Mouse (Mus musculus): Measurements from ENCODE around the gene Slc38a10. TPM values are rescaled to one million over a fixed set of nuclear protein-coding genes. Genes with fewer than 3 reads are reported as not detected.

Gene Slc38a10
- polyA plus RNA-seq, 1 experiment from 2014 or later, result 94.5 TPM

DNA sequence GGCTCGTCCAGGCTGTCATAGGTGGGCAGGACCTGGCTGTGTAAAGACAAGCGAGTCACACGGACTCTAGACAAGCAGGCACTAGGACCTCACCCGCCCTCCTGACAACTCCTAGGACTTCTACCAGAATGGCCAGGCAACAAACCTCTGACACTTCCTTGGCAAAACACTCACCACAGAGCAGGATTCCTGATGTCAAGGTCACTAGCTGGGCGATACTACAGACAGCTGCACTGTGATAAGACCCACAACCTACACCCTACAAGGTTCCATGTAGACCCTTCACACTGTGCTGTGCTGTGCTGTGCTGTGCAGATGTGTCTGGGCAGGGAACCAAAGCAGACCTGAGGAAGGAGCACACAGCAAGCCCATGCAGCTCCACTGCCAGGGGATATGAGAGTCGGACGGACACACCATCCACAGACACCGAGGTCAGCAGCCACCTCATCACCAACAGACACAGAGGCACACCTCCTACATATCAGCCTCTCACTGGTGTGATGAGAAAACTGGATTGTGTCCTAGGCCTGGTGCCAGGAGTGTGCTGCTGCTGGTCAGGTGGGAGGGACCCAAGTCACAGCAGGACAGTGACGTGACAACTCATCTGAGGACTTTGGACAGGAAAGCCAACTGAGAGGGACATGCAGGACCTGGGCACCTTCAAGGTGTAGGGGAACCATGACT is 16.2 kb downstream of the Slc38a10 start:
- no peak overlapping the region for H3K4me2 ChIP-seq (replicated peaks)
- no peak overlapping the region for H3K9ac ChIP-seq
- ATAC-seq (ENCODE audit: low FRiP score, low read depth), result no peak
- WGBS, result 92% methylated on average over 9 of the region's 9 CpGs
- no peak overlapping the region for H3K4me3 ChIP-seq
- no peaks in the 10 kb centered on the region for H3K27me3 ChIP-seq
- no peaks in the 10 kb centered on the region for H3K9me3 ChIP-seq
- peaks cover 12% of the 10 kb centered on the region for H3K4me1 ChIP-seq
- no peak overlapping the region for H3K27ac ChIP-seq
- H3K36me3 ChIP-seq, result peaks cover 85% of the 10 kb centered on the region

DNA sequence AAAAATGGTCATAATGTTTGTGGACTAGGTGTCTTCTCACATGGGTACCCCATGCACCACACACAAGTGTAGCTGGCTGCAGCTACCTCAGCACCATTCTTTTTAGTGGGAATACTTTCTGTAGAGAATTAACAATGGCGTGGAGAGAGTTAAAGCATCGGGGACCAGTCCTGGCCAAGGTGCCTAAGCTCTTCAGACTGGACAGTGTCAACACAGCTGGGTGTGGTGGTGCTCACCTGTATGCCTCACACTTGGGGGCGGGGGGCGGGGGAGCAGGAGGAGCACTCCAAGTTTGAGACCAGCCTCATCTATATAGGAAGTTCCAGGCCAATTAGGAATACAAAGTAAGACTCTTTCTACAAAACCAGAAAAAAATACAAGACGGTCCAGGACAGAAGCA is 17.0 kb downstream of the Slc38a10 start:
- Histone ChIP-seq H3K9me3 (no peaks in the 10 kb centered on the region), H3K4me2 (replicated peaks) (no peak overlapping the region), H3K4me1 (peaks cover 12% of the 10 kb centered on the region), H3K36me3 (peaks cover 84% of the 10 kb centered on the region), H3K9ac (no peak overlapping the region), H3K27me3 (no peaks in the 10 kb centered on the region), H3K27ac (no peak overlapping the region), H3K4me3 (no peak overlapping the region)
- 96% methylated on average over 5 of the region's 5 CpGs for WGBS
- ATAC-seq (ENCODE audit: low FRiP score, low read depth), result no peak

DNA sequence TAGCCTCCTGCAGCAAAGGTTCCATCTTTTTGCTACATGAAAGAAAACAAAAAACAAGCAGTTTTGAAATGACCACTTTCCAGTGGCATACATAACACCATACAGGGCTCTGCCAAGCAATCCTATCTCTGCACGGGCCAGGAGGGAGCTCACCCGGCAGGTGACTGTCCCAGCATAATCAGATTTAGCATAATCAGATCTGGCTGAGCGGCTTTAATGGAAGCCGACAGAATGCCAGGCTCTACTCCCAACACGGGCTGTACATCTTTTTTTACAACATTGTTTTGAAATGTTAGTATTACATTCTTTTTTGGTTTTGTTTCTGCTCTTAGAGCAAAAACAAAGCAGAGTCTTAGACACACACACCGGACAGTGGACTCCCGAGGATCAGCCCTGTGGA is 21.9 kb downstream of the Slc38a10 start:
- Histone ChIP-seq H3K27me3 (no peaks in the 10 kb centered on the region), H3K9ac (no peak overlapping the region), H3K27ac (no peak overlapping the region), H3K36me3 (peaks cover 86% of the 10 kb centered on the region), H3K4me2 (replicated peaks) (no peak overlapping the region), H3K9me3 (no peaks in the 10 kb centered on the region), H3K4me1 (no peaks in the 10 kb centered on the region), H3K4me3 (no peak overlapping the region)
- no peak for ATAC-seq (ENCODE audit: low FRiP score, low read depth)
- 88% methylated on average over 7 of the region's 7 CpGs for WGBS

DNA sequence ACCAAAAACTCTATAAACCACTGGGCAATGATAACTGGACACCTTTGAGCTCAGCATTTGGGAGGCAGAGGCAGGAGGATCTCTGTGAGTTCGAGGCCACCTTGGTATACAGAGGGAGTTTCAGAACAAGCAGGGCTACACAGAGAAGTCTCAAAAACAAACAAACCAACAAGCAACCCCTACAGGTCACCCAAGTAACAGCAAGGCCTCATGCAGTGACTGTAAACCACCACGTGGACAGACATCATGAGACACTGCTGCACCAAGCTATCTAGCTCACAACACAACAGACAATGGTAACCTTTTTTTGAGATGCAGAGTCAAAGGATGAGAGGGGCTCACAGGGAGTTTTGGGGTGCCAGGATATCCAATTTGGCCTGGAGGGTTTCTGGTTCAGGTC is 24.3 kb downstream of the Slc38a10 start:
- Histone ChIP-seq H3K4me2 (replicated peaks) (no peak overlapping the region), H3K27me3 (no peaks in the 10 kb centered on the region), H3K9ac (no peak overlapping the region), H3K36me3 (peaks cover 82% of the 10 kb centered on the region), H3K27ac (no peak overlapping the region), H3K9me3 (no peaks in the 10 kb centered on the region), H3K4me1 (no peaks in the 10 kb centered on the region), H3K4me3 (no peak overlapping the region)
- ATAC-seq (ENCODE audit: low FRiP score, low read depth), result no peak
- WGBS, result 82% methylated on average over 2 of the region's 2 CpGs

DNA sequence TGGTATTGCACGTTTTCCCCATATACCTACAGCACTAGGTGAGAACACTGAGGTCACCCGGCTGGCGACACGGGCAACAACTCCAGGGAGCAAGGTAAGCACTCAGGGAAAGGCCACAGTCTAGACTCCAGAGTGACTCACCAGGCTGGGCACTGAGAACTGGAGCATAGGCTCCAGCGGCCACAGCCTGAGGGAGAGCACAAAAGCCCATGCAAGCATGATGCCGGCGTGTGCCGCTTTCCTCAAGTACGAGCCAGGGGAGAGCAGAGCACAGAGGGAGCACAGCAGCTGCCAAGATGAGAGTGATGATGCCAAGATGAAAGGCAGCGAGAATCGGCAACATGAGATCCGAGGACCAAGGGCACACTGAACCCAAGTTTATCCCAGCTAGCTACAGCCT is 29.0 kb downstream of the Slc38a10 start:
- no peak overlapping the region for H3K4me3 ChIP-seq
- ATAC-seq (ENCODE audit: low FRiP score, low read depth), result no peak
- H3K4me1 ChIP-seq, result peaks cover 10% of the 10 kb centered on the region
- no peaks in the 10 kb centered on the region for H3K9me3 ChIP-seq
- no peaks in the 10 kb centered on the region for H3K27me3 ChIP-seq
- no peak overlapping the region for H3K27ac ChIP-seq
- H3K36me3 ChIP-seq, result peaks cover 60% of the 10 kb centered on the region
- no peak overlapping the region for H3K9ac ChIP-seq
- WGBS, result 84% methylated on average over 12 of the region's 12 CpGs
- no peak overlapping the region for H3K4me2 ChIP-seq (replicated peaks)

DNA sequence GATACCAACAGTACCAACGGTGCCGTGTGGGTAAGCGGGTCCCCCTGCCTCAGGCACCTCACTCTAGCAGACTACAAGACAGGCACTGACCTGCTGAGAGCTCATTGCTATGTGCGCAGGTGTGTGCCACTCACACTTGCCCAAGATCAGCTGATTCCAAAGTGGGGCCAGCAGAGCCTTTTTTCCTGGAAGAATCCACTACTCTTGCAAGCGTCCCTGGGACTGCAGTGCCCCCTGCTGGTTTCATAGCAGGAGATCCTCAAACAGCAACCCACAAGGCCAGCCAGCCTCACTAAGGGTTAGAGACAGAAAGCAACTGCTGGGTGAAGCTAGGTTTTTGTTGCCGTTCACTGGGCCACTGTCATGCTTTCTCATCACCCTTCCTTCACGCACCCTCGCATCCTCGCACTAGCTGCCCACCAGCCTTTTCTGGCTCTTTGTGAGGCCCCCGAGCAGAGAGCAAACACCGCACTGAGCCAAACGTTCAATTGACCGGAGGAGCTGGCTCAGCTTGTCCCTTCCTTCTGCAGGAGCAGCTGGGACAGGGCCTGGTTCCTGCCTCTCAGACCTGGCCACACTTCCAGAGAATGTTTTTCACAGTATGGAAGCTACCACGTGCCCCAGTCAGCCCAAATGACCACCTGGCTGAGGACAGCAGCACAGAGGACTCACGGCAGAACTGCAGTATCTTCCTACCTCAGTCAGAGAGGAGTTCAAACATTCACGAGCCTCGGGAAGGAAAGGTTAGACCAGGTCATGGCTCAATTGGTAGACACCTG is 30.3 kb downstream of the Slc38a10 start:
- Histone ChIP-seq H3K27me3 (no peaks in the 10 kb centered on the region), H3K4me2 (replicated peaks) (no peak overlapping the region), H3K4me3 (no peak overlapping the region), H3K9ac (peak overlapping the region; percentile 39; the same call in 1 of the 2 replicates), H3K36me3 (peaks cover 63% of the 10 kb centered on the region), H3K9me3 (no peaks in the 10 kb centered on the region), H3K27ac (no peak overlapping the region), H3K4me1 (peaks cover 10% of the 10 kb centered on the region)
- no peak for ATAC-seq (ENCODE audit: low FRiP score, low read depth)
- 80% methylated on average over 17 of the region's 17 CpGs for WGBS

DNA sequence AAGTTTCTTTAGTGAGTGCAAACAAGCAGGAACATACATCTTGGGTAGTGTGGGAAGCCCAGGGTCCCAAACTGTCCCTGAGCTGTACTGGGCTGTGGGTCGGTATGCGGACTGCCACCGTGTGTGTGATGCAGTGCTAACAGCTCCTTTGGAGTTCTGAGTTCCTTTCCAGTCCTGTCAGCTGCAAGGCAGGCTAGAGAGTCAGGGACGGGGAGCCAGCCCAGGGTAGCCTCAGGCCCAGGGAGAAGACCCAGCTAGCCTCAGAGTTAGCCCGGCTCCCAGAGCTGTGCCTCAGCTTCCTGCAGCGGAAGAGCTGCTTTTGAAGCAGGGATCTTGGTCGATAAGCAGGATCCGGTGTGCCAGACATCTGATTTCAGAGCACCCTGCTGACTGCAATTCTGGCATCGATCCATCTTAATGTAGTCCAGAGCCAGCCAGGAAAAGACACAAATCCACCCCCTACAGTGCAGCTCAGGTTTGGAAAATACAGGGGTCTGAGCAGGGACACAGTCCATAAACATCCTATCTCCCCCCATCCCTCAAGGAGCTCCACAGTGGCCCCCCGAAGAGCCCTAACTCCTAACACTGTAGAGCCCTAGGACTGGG is 31.1 kb downstream of the Slc38a10 start:
- 50% methylated on average over 10 of the region's 10 CpGs for WGBS
- Histone ChIP-seq H3K27ac (no peak overlapping the region), H3K27me3 (no peaks in the 10 kb centered on the region), H3K36me3 (peaks cover 67% of the 10 kb centered on the region), H3K9ac (peak overlapping the region; percentile 39; the same call in 1 of the 2 replicates), H3K4me2 (replicated peaks) (no peak overlapping the region), H3K4me3 (no peak overlapping the region), H3K4me1 (peaks cover 15% of the 10 kb centered on the region), H3K9me3 (no peaks in the 10 kb centered on the region)
- ATAC-seq (ENCODE audit: low FRiP score, low read depth), result no peak

DNA sequence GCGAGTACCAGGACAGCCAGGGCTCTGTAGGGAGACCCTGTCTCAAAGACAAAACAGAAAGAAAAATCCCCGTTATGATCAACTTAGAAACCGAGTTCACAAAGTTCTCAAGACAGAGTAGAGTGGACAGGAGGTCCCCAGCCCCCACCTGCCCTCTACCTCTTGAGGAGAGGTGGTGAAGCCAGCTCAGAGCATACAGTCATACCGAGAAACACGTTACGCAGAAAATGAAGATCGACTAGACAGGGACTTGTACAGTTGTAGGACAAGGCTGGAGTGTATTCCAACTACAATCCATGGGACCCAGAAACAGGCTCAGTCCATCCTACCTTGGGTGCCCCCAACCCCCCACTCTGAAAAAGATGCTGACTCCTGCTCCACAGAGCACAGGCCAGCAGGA is 32.0 kb downstream of the Slc38a10 start:
- peaks cover 67% of the 10 kb centered on the region for H3K36me3 ChIP-seq
- no peak for ATAC-seq (ENCODE audit: low FRiP score, low read depth)
- 93% methylated on average over 7 of the region's 7 CpGs for WGBS

DNA sequence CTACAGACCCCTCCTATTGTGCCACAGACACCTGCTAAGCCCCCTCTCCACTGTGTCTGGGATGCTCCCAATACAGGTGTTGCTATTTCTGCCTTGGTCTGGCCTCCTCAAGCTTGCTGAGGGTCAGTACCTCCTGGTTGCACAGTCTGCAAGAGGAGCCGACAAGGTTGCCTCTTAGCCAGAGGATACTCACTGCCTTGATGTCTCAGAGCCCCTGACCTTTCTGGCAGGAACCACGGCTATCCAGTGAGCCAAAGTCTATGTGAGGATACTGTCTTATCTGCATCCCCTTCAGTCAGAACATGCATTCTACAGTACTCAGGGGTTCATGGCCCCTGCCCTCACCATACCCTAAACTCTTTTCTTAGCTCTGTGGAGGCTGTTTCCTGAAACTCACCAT is 33.5 kb downstream of the Slc38a10 start:
- no peak for ATAC-seq (ENCODE audit: low FRiP score, low read depth)
- no peak overlapping the region for H3K9ac ChIP-seq
- H3K27me3 ChIP-seq, result peaks cover 4% of the 10 kb centered on the region; the same call in 1 of the 2 replicates
- H3K4me1 ChIP-seq, result peaks cover 23% of the 10 kb centered on the region
- H3K36me3 ChIP-seq, result peaks cover 62% of the 10 kb centered on the region
- WGBS, result 86% methylated on average over 2 of the region's 2 CpGs
- H3K27ac ChIP-seq, result no peak overlapping the region
- H3K4me3 ChIP-seq, result no peak overlapping the region
- no peak overlapping the region for H3K4me2 ChIP-seq (replicated peaks)
- no peaks in the 10 kb centered on the region for H3K9me3 ChIP-seq

More for the DNA sequence above, 32.0 kb downstream of the Slc38a10 start:
- no peaks in the 10 kb centered on the region for H3K27me3 ChIP-seq
- peaks cover 23% of the 10 kb centered on the region for H3K4me1 ChIP-seq
- H3K9ac ChIP-seq, result no peak overlapping the region
- no peaks in the 10 kb centered on the region for H3K9me3 ChIP-seq
- no peak overlapping the region for H3K4me3 ChIP-seq
- no peak overlapping the region for H3K4me2 ChIP-seq (replicated peaks)
- H3K27ac ChIP-seq, result no peak overlapping the region

DNA sequence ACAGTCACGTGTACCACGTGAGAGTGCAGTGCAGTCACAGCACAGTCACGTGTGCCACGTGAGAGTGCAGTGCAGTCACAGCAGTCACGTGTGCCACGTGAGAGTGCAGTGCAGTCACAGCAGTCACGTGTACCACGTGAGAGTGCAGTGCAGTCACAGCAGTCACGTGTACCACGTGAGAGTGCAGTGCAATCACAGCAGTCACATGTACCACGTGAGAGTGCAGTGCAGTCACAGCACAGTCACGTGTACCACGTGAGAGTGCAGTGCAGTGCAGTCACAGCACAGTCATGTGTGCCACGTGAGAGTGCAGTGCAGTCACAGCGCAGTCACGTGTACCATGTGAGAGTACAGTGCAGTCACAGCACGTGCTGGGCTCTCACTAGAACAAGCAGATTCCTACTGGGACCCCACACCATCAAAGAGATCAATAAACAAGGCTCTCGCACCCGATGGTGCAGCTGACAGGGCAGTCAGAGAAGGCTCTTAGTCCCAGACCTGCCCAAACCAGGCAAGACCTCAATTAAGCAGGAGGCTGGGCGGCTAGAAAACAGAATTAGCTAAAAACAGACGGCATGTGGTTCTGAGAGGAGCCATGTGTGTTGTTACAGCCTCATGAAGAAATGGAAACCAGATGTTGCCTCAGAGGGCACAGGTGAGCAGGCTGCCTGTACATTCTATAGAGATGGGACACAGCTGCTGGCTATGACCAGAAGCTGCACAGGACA is 36.5 kb downstream of the Slc38a10 start:
- H3K9ac ChIP-seq, result no peak overlapping the region
- 55% methylated on average over 21 of the region's 21 CpGs for WGBS
- no peak overlapping the region for H3K4me3 ChIP-seq
- peaks cover 24% of the 10 kb centered on the region for H3K4me1 ChIP-seq
- 0 out of 2 replicates have a peak overlapping the region, but pooled peaks have one; percentile 34 for H3K27ac ChIP-seq
- peak; percentile 70 for ATAC-seq (ENCODE audit: low FRiP score, low read depth)
- H3K27me3 ChIP-seq, result peaks cover 4% of the 10 kb centered on the region; the same call in 1 of the 2 replicates
- H3K4me2 ChIP-seq (replicated peaks), result 0 out of 2 replicates have a peak overlapping the region, but pooled peaks have one; percentile 9
- peaks cover 71% of the 10 kb centered on the region for H3K36me3 ChIP-seq
- H3K9me3 ChIP-seq, result no peaks in the 10 kb centered on the region

DNA sequence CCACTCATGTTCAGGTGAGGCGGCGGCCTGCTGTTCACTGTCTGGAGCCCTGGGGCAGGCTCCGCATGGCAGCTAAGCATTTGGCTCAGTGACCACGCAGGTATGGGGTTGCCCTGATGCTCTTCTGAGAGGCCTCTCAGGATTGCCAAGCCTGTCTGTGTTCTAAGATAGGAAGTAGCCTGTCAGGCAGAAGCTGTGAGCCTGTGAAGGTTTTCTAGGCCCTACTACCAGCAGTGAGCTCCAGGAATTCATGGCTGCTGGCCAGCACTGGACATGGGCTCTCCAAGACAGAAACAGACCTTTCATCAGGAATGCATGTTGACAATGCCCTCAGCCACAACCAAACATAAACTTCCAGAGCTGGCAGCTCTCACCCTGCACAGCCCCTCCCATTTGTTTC is 39.0 kb downstream of the Slc38a10 start:
- no peak overlapping the region for H3K27ac ChIP-seq
- H3K4me3 ChIP-seq, result no peak overlapping the region
- H3K27me3 ChIP-seq, result peaks cover 4% of the 10 kb centered on the region; the same call in 1 of the 2 replicates
- 91% methylated on average over 4 of the region's 4 CpGs for WGBS
- H3K4me2 ChIP-seq (replicated peaks), result no peak overlapping the region
- no peak overlapping the region for H3K9ac ChIP-seq
- H3K9me3 ChIP-seq, result no peaks in the 10 kb centered on the region
- H3K4me1 ChIP-seq, result peaks cover 36% of the 10 kb centered on the region
- H3K36me3 ChIP-seq, result peaks cover 63% of the 10 kb centered on the region
- no peak for ATAC-seq (ENCODE audit: low FRiP score, low read depth)

DNA sequence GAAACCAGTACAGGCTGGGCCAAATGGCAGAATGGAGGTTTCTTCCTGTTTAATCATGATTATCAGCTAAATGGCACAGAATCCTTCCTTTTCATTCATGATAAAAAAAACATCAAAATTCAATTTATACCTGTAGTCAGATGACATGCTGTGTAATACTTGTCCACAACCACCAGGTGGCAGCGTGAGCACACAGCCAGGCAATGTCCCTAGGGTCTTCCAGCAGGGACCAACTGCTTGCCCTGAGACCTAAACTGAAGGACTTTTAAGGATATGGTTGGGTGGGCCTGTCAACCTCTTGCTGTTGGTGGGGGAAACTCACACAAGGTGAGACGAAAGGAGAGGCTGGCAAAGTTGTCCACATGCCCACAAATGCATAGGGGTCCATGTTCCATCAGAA is 40.1 kb downstream of the Slc38a10 start:
- no peak overlapping the region for H3K27ac ChIP-seq

More for the DNA sequence above, 40.1 kb downstream of the Slc38a10 start:
- H3K9ac ChIP-seq, result no peak overlapping the region
- 9% methylated on average over 2 of the region's 2 CpGs for WGBS
- H3K4me2 ChIP-seq (replicated peaks), result no peak overlapping the region
- H3K4me3 ChIP-seq, result no peak overlapping the region
- no peak for ATAC-seq (ENCODE audit: low FRiP score, low read depth)
- peaks cover 60% of the 10 kb centered on the region for H3K36me3 ChIP-seq
- peaks cover 4% of the 10 kb centered on the region; the same call in 1 of the 2 replicates for H3K27me3 ChIP-seq
- peaks cover 36% of the 10 kb centered on the region for H3K4me1 ChIP-seq
- H3K9me3 ChIP-seq, result no peaks in the 10 kb centered on the region
